Mouse (Mus musculus): ENCODE data around the gene Paqr4.
A peak's percentile ranks its signal among the peaks of the same experiment; 100 is the strongest.

The Paqr4 gene

DNA sequence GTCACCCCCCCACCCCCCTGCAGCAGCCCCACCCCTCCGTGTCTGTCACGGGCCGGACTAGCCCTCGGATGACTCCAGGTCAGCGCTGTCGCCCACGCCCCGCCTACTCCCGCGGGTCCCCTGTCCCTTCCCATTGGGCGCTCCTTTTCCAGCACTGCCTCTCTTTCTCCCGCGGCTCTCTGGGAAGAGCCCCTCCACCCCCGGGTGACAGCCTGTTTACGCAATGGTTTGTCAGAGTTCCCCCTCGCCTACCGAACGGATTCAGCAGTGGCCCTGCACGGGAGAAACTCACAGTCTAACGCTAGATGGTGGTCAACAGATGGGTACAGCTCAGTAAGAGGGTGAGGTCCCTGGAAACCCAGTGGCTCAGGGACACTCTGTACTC is 13.9 kb downstream of the Paqr4 start:
- DNase-seq (ENCODE audit: low read depth, low spot score) = peak; percentile 57

GRCm38 (mm10) chr17:23725999-23726757 is 14.5 kb downstream of the Paqr4 start, which contains the start of gene Pkmyt1:
Gene Pkmyt1, plus strand, starts transcription at chr17:23726336.
- peak; percentile 85 for DNase-seq (ENCODE audit: low read depth, low spot score)

DNA sequence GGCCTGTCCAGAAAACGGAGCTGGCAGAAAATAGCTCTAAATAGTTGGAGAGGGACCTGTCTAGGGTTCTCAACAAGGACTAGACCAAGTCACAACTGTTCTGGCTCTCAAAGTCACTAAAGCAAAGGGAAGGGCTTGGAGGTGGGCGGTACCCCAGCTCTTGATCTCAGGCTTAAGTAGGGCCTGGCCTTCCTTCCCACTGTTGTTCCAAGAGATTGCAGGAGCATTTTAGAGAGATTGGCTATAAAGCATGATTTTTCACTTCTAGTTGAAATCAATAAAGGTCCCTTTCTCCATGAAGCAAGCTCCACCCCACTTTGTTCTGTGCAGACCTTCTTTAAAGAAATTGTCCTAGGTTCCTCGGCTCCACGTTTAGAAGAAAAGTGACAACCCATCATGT is 15.2 kb downstream of the Paqr4 start:
- DNase-seq (ENCODE audit: low read depth, low spot score) = no peak

- no peak for DNase-seq (ENCODE audit: low read depth, low spot score)
Observed at GRCm38 (mm10) chr17:23722376-23723125, 18.1 kb downstream of the Paqr4 start, which contains the start of gene 1520401A03Rik. Gene 1520401A03Rik, minus strand, starts transcription at chr17:23722783.

- no peak for DNase-seq (ENCODE audit: low read depth, low spot score)
Observed at GRCm38 (mm10) chr17:23721886-23722285, 18.8 kb downstream of the Paqr4 start.

DNA sequence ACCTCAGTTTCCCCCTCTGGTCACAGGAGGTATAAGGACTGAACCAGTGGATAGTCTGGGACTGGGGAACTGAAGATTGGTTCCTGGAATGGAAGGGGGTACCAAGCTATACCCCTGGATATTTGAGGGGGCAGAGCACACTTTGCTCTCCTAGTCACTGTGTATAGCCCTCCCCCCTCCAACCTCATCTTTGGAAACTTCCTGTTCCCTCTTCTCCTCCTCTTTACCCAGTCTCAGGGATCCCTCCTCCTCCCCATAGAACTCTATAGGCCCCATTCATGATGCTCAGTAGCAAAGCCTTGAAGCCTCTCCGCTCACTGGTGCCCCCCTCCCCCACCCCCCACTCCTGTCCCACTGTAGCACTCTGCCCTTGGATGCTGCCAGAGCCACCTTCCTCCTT is 21.2 kb downstream of the Paqr4 start:
- DNase-seq (ENCODE audit: low read depth, low spot score) = no peak

DNA sequence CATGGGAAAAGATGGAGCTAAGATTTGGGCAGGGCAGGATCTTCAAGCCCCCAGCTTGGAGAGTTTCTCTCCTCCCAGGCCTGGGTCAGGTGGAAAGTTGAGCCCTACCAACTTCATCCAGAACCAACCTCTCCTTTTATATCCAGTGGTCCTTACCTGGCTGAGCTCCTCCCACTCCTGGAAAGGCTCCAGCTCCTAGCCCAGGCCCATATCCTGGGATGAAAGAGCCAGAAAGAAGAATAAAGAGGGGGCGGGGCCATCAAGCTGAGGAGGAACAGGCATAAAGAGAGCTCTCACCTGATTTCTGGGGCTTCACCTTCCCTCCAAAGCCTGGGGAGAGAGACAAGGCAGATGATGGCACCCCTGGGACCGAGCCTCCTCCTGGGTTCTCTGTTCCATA is 23.7 kb downstream of the Paqr4 start:
- no peak for DNase-seq (ENCODE audit: low read depth, low spot score)

DNA sequence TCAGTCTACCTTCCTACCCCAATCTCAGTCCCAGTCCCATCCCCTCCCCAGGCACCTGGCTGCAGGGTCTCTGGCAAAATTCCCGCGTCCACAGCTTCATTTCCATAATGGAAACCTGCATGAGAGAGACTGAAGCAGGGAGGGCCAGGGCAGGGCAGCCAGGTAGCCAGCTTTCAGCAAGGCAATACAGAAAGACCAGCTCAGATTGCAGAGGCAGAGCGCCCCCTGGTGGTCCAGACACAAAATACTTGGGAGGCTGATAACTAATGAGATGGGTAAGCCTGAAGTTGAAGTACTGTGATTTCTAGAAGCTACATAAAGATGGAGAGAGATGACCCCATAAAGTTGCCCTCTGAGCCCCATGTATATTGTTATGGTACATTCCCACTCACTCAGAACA is 34.5 kb downstream of the Paqr4 start:
- peak; percentile 72 for DNase-seq (ENCODE audit: low read depth, low spot score)

DNA sequence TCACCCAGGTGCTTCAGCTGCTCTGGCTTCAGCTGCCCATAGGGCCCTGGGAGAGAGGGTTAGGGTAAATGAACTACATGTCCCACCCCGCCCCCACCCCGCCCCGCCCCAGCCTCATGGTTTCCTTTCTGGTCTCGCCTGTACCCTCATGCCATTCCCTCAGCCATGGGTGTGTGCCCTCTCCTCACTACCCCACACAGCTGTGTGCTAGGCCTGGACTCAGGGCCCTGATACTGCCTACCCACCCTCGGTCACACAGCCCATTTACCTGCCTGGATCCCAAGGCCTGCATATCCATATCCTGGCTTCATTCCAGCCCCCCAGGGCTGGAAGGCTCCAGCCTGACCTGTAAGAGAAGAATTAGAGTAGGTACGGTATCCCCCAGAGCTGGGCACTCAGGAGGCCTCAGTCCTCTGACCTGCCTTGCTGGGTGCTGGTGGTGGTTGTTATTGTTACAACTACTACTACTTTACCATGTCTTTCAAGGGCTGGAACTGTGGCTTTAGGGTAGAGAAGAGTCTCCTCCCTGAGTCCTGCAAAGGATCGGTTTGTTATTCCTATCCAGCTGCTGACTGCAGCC is 35.1 kb downstream of the Paqr4 start:
- DNase-seq (ENCODE audit: low read depth, low spot score) = no peak

GRCm38 (mm10) chr17:23704741-23705140 is 35.9 kb downstream of the Paqr4 start:
- DNase-seq (ENCODE audit: low read depth, low spot score) = no peak

- no peak for DNase-seq (ENCODE audit: low read depth, low spot score)
Observed at GRCm38 (mm10) chr17:23703301-23703700, 37.4 kb downstream of the Paqr4 start.

- peak; percentile 78 for DNase-seq (ENCODE audit: low read depth, low spot score)
Observed at GRCm38 (mm10) chr17:23700079-23700478, 40.6 kb downstream of the Paqr4 start.

GRCm38 (mm10) chr17:23699131-23700077 is 41.3 kb downstream of the Paqr4 start:
- no peak for DNase-seq (ENCODE audit: low read depth, low spot score)

- no peak for DNase-seq (ENCODE audit: low read depth, low spot score)
Observed at GRCm38 (mm10) chr17:23695801-23696200, 44.9 kb downstream of the Paqr4 start.

DNA sequence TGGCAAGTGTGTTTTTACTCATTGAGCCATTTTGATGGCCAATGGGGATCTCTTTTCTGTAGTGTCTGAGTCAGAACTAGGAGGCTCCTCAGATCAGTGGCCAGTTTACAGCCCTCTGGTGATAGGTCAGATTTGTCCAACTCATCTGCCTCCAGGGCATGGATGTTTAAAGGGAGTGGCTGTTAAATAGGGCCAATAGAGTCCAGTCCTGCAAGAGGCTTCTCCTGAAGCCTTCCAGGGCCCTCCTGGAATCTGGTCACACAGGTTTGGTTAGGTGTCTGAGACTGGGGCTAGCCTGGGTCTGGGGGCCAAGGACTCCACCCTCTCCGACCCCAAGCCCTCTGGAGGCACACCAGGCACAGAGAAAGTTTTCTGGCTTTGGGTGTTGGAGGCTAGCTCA is 46.2 kb downstream of the Paqr4 start:
- DNase-seq (ENCODE audit: low read depth, low spot score) = no peak
